Mouse (Mus musculus): Measurements from ENCODE around the gene Nkain4. TPM values are rescaled to one million over a fixed set of nuclear protein-coding genes. Genes with fewer than 3 reads are reported as not detected.

The Nkain4 gene
- total RNA-seq, 2 experiments from 2014 or later: 35.9 to 45.2 TPM

- intact Hi-C loops (cut with DNase I): loop anchor here (5.0 kb wide), 1 partner anchor 90 kb away; no protein-coding TSS in a partner anchor
- DNase-seq (ENCODE audit: low spot score in 2 of 2): peak; percentile 48 to 57
Measured at GRCm38 (mm10) chr2:180896819-180897625, 57.5 kb downstream of the Nkain4 start.

GRCm38 (mm10) chr2:180895837-180896525, 58.5 kb downstream of the Nkain4 start:
- intact Hi-C loops (cut with DNase I): loop anchor here (5.0 kb wide), 1 partner anchor 89 kb away; no protein-coding TSS in a partner anchor
- peak in 1 of 2 experiments; percentile 35 for DNase-seq (ENCODE audit: low spot score in 2 of 2)

- intact Hi-C loops (cut with DNase I): loop anchor here (5.0 kb wide), 1 partner anchor 88 kb away; no protein-coding TSS in a partner anchor
- peak in 1 of 2 experiments; percentile 31 for DNase-seq (ENCODE audit: low spot score in 2 of 2)
Measured at GRCm38 (mm10) chr2:180895321-180895720, 59.2 kb downstream of the Nkain4 start.

- intact Hi-C loops (cut with DNase I): loop anchor here (1.0 to 5.0 kb wide), 3 partner anchors 37 to 87 kb away; no protein-coding TSS in a partner anchor
Measured at GRCm38 (mm10) chr2:180894734-180895133, 59.8 kb downstream of the Nkain4 start.

GRCm38 (mm10) chr2:180894029-180894623, 60.4 kb downstream of the Nkain4 start:
- intact Hi-C loops (cut with DNase I): loop anchor here (1.0 to 5.0 kb wide), 2 partner anchors 37 to 69 kb away; no protein-coding TSS in a partner anchor
- peak; percentile 46 to 58 for DNase-seq (ENCODE audit: low spot score in 2 of 2)

More at GRCm38 (mm10) chr2:180894734-180895133, 59.8 kb downstream of the Nkain4 start:
- DNase-seq (ENCODE audit: low spot score in 2 of 2): peak; percentile 92 to 93

GRCm38 (mm10) chr2:180893537-180894028, 60.9 kb downstream of the Nkain4 start:
- peak; percentile 48 to 66 for DNase-seq (ENCODE audit: low spot score in 2 of 2)
- intact Hi-C loops (cut with DNase I): loop anchor here (1.0 to 5.0 kb wide), 2 partner anchors 36 to 68 kb away; no protein-coding TSS in a partner anchor

GRCm38 (mm10) chr2:180892841-180893521, 61.5 kb downstream of the Nkain4 start:
- intact Hi-C loops (cut with DNase I): loop anchor here (5.0 kb wide), 1 partner anchor 36 kb away; no protein-coding TSS in a partner anchor
- peak; percentile 91 to 96 for DNase-seq (ENCODE audit: low spot score in 2 of 2)

GRCm38 (mm10) chr2:180891835-180892323, 62.6 kb downstream of the Nkain4 start:
- intact Hi-C loops (cut with DNase I): loop anchor here (5.0 kb wide), 1 partner anchor 35 kb away; no protein-coding TSS in a partner anchor

GRCm38 (mm10) chr2:180891075-180891834, 63.2 kb downstream of the Nkain4 start:
- intact Hi-C loops (cut with DNase I): loop anchor here (5.0 kb wide), 1 partner anchor 34 kb away; no protein-coding TSS in a partner anchor
- peak; percentile 79 to 85 for DNase-seq (ENCODE audit: low spot score in 2 of 2)

More at GRCm38 (mm10) chr2:180891835-180892323, 62.6 kb downstream of the Nkain4 start:
- no peak for DNase-seq (ENCODE audit: low spot score in 2 of 2)

- intact Hi-C loops (cut with DNase I): loop anchor here (5.0 kb wide), 1 partner anchor 33 kb away; no protein-coding TSS in a partner anchor
- peak in 1 of 2 experiments; percentile 43 for DNase-seq (ENCODE audit: low spot score in 2 of 2)
Measured at GRCm38 (mm10) chr2:180890422-180891074, 64.0 kb downstream of the Nkain4 start.

GRCm38 (mm10) chr2:180889921-180890280, 64.6 kb downstream of the Nkain4 start:
- no peak for DNase-seq (ENCODE audit: low spot score in 2 of 2)
- intact Hi-C loops (cut with DNase I): loop anchor here (5.0 kb wide), 1 partner anchor 33 kb away; no protein-coding TSS in a partner anchor

- DNase-seq (ENCODE audit: low spot score in 2 of 2): no peak
- intact Hi-C loops (cut with DNase I): no loop called here
Measured at GRCm38 (mm10) chr2:180889271-180889920, 65.1 kb downstream of the Nkain4 start.

- intact Hi-C loops (cut with DNase I): no loop called here
- DNase-seq (ENCODE audit: low spot score in 2 of 2): no peak
Measured at GRCm38 (mm10) chr2:180885270-180885669, 69.2 kb downstream of the Nkain4 start.
